Mouse (Mus musculus) CH12.LX (cell line): Measurements from ENCODE around the gene Rabl3. TPM values are rescaled to one million over a fixed set of nuclear protein-coding genes. Genes with fewer than 3 reads are reported as not detected.
A peak's percentile ranks its signal among the peaks of the same experiment; 100 is the strongest.

Experiments
- DNase-seq: peaks from one replicate; pipeline ENCODE4 v3.0.0-alpha.2; 2013; ENCODE audit errors: extremely low read depth
- H3K27ac ChIP-seq: 2 replicates; pipeline ENCODE4 v1.5.1; 2012; ENCODE audit warnings: low read depth, mild to moderate bottlenecking, control low read depth, moderate library complexity; ENCODE audit not compliant: insufficient read depth
- H3K27me3 ChIP-seq: replicated peaks from 2 replicates; pipeline ENCODE3; 2012; ENCODE audit warnings: inconsistent platforms
- H3K36me3 ChIP-seq, 2 experiments: replicated peaks in 1 of 2; 2 replicates each; pipeline versions ENCODE3 to v1.6.1; 2012; ENCODE audit warnings: inconsistent platforms in 1 of 2, low read length in 1 of 2, mild to moderate bottlenecking in 1 of 2, mixed read lengths in 1 of 2, moderate library complexity in 1 of 2; ENCODE audit not compliant: control insufficient read depth in 1 of 2, insufficient read depth in 1 of 2
- H3K4me1 ChIP-seq, 2 experiments: 2 replicates each; pipeline ENCODE4 v1.6.1; 2012; ENCODE audit warnings: inconsistent platforms in 1 of 2, moderate library complexity in 1 of 2; ENCODE audit not compliant: insufficient read depth in 2 of 2, control insufficient read depth in 1 of 2
- H3K4me2 ChIP-seq: 2 replicates; pipeline ENCODE4 v1.6.1; 2012; ENCODE audit warnings: low read depth, mild to moderate bottlenecking, control low read depth; ENCODE audit not compliant: poor library complexity, insufficient read depth, severe bottlenecking
- H3K4me3 ChIP-seq, 3 experiments: fragments of 150-350 bp in 1 of 3; sonication (generic) in 1 of 3; replicated peaks in 1 of 3; 2 replicates each; pipeline versions ENCODE3 to v1.5.1; 2011 to 2012; ENCODE audit warnings: low read depth in 2 of 3, low read length in 2 of 3, mild to moderate bottlenecking in 2 of 3, moderate library complexity in 2 of 3, control low read depth in 1 of 3, improper control_type of control experiment in 1 of 3, inconsistent platforms in 1 of 3, mixed read lengths in 1 of 3; ENCODE audit not compliant: poor library complexity in 1 of 3
- H3K79me2 ChIP-seq: replicated peaks from 2 replicates; pipeline ENCODE4 v1.6.1; 2012; ENCODE audit warnings: mild to moderate bottlenecking, moderate library complexity; ENCODE audit not compliant: control insufficient read depth, poor library complexity, insufficient read depth, severe bottlenecking; ENCODE audit errors: extremely low read depth
- H3K9ac ChIP-seq: 2 replicates; pipeline ENCODE4 v1.6.1; 2012; ENCODE audit warnings: low read depth, mild to moderate bottlenecking, control low read depth, moderate library complexity; ENCODE audit not compliant: insufficient read depth
- H3K9me3 ChIP-seq: replicated peaks from 2 replicates; pipeline ENCODE3; 2012; ENCODE audit warnings: low read length, inconsistent platforms, mixed read lengths
- HCFC1 ChIP-seq: IDR thresholded peaks from 2 replicates; pipeline ENCODE4 v1.6.1; 2012; ENCODE audit warnings: low read depth, mild to moderate bottlenecking, inconsistent platforms, low read length, improper control_type of control experiment
- IRF4 ChIP-seq: IDR thresholded peaks from 2 replicates; pipeline ENCODE4 v1.6.1; 2014; ENCODE audit warnings: low read depth, mild to moderate bottlenecking, inconsistent platforms, low read length, improper control_type of control experiment
- JUN ChIP-seq: IDR thresholded peaks from 2 replicates; pipeline ENCODE4 v1.6.1; 2011; ENCODE audit warnings: low read depth, mild to moderate bottlenecking, low read length, improper control_type of control experiment, moderate library complexity; ENCODE audit not compliant: insufficient read depth
- MAFK ChIP-seq: IDR thresholded peaks from 2 replicates; pipeline ENCODE4 v1.6.1; 2011; ENCODE audit warnings: low read length, improper control_type of control experiment; ENCODE audit not compliant: insufficient replicate concordance
- MEF2A ChIP-seq: IDR thresholded peaks from 2 replicates; pipeline ENCODE4 v1.6.1; 2014; ENCODE audit warnings: low read depth, mild to moderate bottlenecking, inconsistent platforms, low read length, improper control_type of control experiment, borderline replicate concordance
- MYC ChIP-seq: IDR thresholded peaks from 2 replicates; pipeline ENCODE4 v1.6.1; 2011; ENCODE audit warnings: low read depth, mild to moderate bottlenecking, improper control_type of control experiment, low read length
- POLR2A ChIP-seq: IDR thresholded peaks from 2 replicates; pipeline ENCODE4 v1.6.1; 2011; ENCODE audit warnings: low read depth, mild to moderate bottlenecking, improper control_type of control experiment, low read length
- RCOR1 ChIP-seq: conservative IDR thresholded peaks from 2 replicates; pipeline ENCODE4 v1.6.1; 2012; ENCODE audit warnings: low read depth, mild to moderate bottlenecking, inconsistent platforms, low read length, improper control_type of control experiment
- SIN3A ChIP-seq: IDR thresholded peaks from 2 replicates; pipeline ENCODE4 v1.6.1; 2012; ENCODE audit warnings: low read length, improper control_type of control experiment, inconsistent platforms
- USF1 ChIP-seq: IDR thresholded peaks from 2 replicates; pipeline ENCODE4 v1.6.1; 2014; ENCODE audit warnings: low read depth, mild to moderate bottlenecking, inconsistent platforms, low read length, improper control_type of control experiment
- ZC3H11A ChIP-seq: IDR thresholded peaks from 2 replicates; pipeline ENCODE4 v1.6.1; 2012; ENCODE audit warnings: low read depth, mild to moderate bottlenecking, inconsistent platforms, low read length, improper control_type of control experiment
- dilution Hi-C: fragments of 300-500 bp; cut with MboI; formaldehyde crosslinking; loops from 2 replicates; pipeline ENCODE4 v1.14.3; 2020; ENCODE audit warnings: low sequenced_read_pairs; ENCODE audit not compliant: extremely low pct_unique_long_range_greater_than_20kb, extremely low pct_ligation_motif_present
- in situ Hi-C: fragments of 300-500 bp; cut with MboI; formaldehyde crosslinking; loops from 3 replicates; pipeline ENCODE4 v1.14.3; 2019; ENCODE audit warnings: low sequenced_read_pairs, low pct_ligation_motif_present, low pct_unique_long_range_greater_than_20kb, mixed read lengths
- polyA plus RNA-seq: library from polyadenylated mRNA; unstranded; fragments of >175 nt; gene quantifications from 2 replicates; pipeline ENCODE4 v1.2.1, GENCODE M21; 2012; ENCODE audit warnings: low read depth; ENCODE audit not compliant: insufficient read length
- total RNA-seq, 2 experiments: library from RNA; depleted of rRNA; stranded (reverse); fragments of 300-350 nt in 1 of 2; fragments of >200 nt in 1 of 2; gene quantifications; 2 replicates each; pipeline ENCODE4 v1.2.3; 2012 to 2014

Rabl3 gene
- total and polyA plus RNA-seq, 3 experiments, result 12.3 to 36.8 (median 19.8) TPM

DNA sequence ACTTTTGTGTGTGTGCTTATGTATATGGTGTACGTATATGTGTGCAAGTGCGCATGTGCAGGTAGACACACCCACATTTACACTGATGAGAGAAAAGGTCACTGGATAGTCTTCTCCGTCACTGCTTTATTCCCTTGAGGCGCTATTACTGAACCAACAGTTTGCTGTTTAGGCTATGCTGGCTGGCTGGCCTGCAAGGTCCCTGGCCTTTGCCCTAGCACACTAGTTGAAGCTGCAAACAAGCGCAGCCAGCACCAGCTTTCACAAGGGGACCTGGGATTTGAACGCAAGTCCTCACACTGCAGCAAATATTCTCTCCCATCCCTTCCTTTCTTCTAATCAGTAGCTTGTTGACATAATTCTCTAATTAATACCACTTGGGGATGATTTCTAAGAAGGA is 9.5 kb upstream of the Rabl3 start:
- TF ChIP-seq RCOR1 (no peak), USF1 (no peak), HCFC1 (no peak), MYC (no peak), JUN (no peak), ZC3H11A (no peak), POLR2A (peak; percentile 0; the same call in 1 of the 2 replicates)
- Histone ChIP-seq H3K9me3 (peaks cover 3% of the 10 kb centered on the region), H3K4me1 (peaks cover 13 to 54% of the 10 kb centered on the region in 2 experiments), H3K27me3 (no peaks in the 10 kb centered on the region), H3K36me3 (peaks cover 42 to 81% of the 10 kb centered on the region in 2 experiments), H3K4me2 (no peak overlapping the region), H3K27ac (no peak overlapping the region), H3K4me3 (no peak overlapping the region), H3K79me2 (peaks cover 62% of the 10 kb centered on the region), H3K9ac (no peak overlapping the region)
- dilution Hi-C loops, result no loop called here
- in situ Hi-C loops, result loop anchor here (10.0 kb wide), 1 partner anchor 155 kb away; no protein-coding TSS in a partner anchor
- DNase-seq, result no peak

DNA sequence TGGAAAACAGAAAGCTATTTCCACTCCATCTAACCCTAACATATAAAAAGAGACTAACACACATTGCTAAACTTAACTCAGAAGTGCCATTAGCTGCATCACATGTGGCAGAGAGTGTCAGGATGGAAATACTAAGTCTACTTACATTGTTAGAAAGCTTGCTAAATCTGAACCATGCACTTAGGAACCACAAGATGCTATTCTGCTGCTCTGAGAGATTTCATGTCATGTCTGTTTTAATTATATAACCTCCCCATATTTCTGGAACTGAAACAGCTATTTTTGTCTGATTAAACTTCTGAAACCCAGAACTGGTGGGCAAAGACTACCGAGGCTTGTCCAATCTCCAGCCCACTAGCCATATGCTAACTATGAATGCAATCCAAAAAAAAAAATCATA is 7.6 kb upstream of the Rabl3 start:
- no peak overlapping the region for H3K27ac ChIP-seq
- in situ Hi-C loops, result loop anchor here (10.0 kb wide), 1 partner anchor 153 kb away; no protein-coding TSS in a partner anchor
- TF ChIP-seq IRF4 (no peak), MEF2A (peak; percentile 53; the same call in 1 of the 2 replicates)
- TF ChIP-seq, all 38 proteins: peak for 1
- peak overlapping the region; percentile 58; the same call in 1 of the 2 replicates for H3K9ac ChIP-seq
- peaks cover 69% of the 10 kb centered on the region for H3K79me2 ChIP-seq
- no peaks in the 10 kb centered on the region for H3K27me3 ChIP-seq
- no peak overlapping the region for H3K4me3 ChIP-seq
- H3K36me3 ChIP-seq, result peaks cover 36 to 74% of the 10 kb centered on the region in 2 experiments
- no peak for DNase-seq
- peaks cover 17 to 69% of the 10 kb centered on the region in 2 experiments for H3K4me1 ChIP-seq
- dilution Hi-C loops, result no loop called here
- peak overlapping the region; percentile 95 for H3K4me2 ChIP-seq
- no peaks in the 10 kb centered on the region for H3K9me3 ChIP-seq

DNA sequence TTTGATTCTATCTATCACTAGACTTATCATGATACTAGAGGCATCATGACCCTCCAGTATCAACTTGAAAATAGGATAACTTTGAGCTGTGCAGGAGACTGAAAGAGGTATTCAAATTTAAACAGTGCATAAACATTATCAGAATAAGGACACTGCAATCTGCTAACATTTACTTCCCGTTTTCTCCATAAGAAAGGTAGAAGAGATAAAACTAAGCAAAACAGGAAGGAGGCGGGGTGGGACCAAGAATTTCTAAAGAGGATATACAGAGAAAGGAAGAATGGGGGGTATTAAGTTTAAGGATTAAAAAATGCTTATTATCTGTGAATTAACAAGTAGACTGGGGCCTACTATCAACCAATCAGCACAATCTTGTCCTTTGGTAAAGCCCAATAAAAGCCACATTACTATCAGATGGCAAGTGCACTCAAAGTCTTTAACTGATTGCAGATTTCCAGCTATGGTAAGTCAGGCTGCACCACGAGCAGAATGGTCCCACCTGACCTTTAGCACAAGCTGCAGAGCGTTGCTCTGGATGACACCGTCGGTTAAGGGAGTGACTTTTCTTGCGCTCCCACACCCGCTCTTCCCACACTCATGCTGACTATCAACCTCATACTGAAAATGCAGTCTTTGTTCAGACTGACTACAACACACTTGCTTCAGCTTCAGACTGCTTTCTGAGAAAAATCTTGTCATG is 6.2 kb upstream of the Rabl3 start:
- no peak for DNase-seq
- no peak for TF ChIP-seq MAFK
- 0 out of 2 replicates have a peak, but pooled peaks have one; percentile 21 for TF ChIP-seq SIN3A
- Histone ChIP-seq H3K4me2 (peak overlapping the region; percentile 95), H3K9ac (peak overlapping the region; percentile 58; the same call in 1 of the 2 replicates), H3K27ac (peak overlapping the region; percentile 51; the same call in 1 of the 2 replicates), H3K27me3 (no peaks in the 10 kb centered on the region), H3K79me2 (peaks cover 82% of the 10 kb centered on the region), H3K36me3 (peaks cover 33 to 68% of the 10 kb centered on the region in 2 experiments), H3K4me3 (no peak overlapping the region), H3K4me1 (peaks cover 19 to 84% of the 10 kb centered on the region in 2 experiments), H3K9me3 (no peaks in the 10 kb centered on the region)
- in situ Hi-C loops (loop anchor here (10.0 kb wide), 1 partner anchor 151 kb away; no protein-coding TSS in a partner anchor), dilution Hi-C loops (no loop called here)
